Mouse (Mus musculus) heart, postnatal 0 days (tissue): ENCODE measurements at regions not wholly inside any gene's neighbourhood (a gene's known extent, or its start where the extent isn't known, plus 50 kb on each side); places are given as distances from the start of the nearest gene placed in this dataset.

ENCODE experiments used
- CTCF ChIP-seq: IDR thresholded peaks from 2 replicates; pipeline ENCODE4 v1.5.1; 2016; ENCODE audit warnings: antibody characterized with exemption, control low read depth, low read depth
- EP300 ChIP-seq: IDR thresholded peaks from 2 replicates; pipeline ENCODE4 v1.6.1; 2016; ENCODE audit warnings: antibody characterized with exemption, low read depth

GRCm38 (mm10) chr1:184140486-184140885 lies 106.4 kb upstream of the 1700056E22Rik start:
- TF ChIP-seq CTCF (no peak), EP300 (no peak)
